Mouse (Mus musculus): ENCODE measurements around the gene Zmynd12.

Zmynd12 gene

GRCm38 (mm10) chr4:119422294-119422964, at the start of gene Zmynd12, which contains the start of gene Ppcs:
Zmynd12 (plus strand) TSS chr4:119422814.
Ppcs (minus strand) TSS chr4:119422420.
- peak; percentile 91 for DNase-seq (ENCODE audit: low spot score)

GRCm38 (mm10) chr4:119381471-119382190, 41.0 kb upstream of the Zmynd12 start:
- DNase-seq (ENCODE audit: low spot score), result no peak

DNA sequence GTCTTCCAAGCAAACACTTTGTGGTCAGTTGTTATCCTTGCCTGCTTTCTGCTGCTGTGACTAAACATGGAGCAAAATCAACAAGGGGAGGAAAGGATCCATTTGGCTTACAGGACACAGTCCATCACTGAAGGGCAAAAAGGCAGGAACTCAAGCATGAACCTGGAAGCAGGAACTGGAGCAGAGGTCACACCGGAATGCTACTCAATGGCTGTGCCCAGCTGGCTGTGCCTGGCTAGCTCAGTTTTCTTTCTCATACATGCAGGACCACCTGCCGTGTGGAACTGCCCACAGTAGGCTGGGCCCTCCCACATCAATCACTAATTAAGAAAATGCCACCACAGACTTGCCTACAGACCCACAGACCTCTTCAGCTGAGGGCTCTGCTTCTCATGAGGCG, 33.4 kb upstream of the Zmynd12 start:
- DNase-seq (ENCODE audit: low spot score), result no peak

- no peak for DNase-seq (ENCODE audit: low spot score)
Measured at GRCm38 (mm10) chr4:119390369-119390768, 32.2 kb upstream of the Zmynd12 start.

- no peak for DNase-seq (ENCODE audit: low spot score)
Measured at GRCm38 (mm10) chr4:119398751-119399150, 23.9 kb upstream of the Zmynd12 start.

DNA sequence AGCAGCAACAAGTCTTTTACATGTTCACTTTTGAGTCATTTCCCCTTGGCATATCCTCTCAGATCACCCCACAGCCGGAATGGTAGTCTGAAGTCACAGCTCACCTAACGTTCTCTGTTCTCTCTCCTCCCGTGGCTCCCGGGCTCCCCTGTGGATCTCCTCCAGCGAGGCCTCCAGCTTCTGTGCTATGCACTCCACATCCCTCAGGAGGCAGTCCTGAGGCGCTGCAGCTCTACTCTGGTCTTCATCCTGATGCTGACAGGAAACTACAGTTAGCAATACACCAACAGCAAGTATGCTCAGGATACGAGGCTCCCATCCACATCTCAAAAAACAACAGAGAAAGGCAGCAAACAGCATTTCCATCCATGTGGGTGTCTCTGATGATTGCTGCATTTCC, 21.7 kb upstream of the Zmynd12 start:
- DNase-seq (ENCODE audit: low spot score), result no peak

DNA sequence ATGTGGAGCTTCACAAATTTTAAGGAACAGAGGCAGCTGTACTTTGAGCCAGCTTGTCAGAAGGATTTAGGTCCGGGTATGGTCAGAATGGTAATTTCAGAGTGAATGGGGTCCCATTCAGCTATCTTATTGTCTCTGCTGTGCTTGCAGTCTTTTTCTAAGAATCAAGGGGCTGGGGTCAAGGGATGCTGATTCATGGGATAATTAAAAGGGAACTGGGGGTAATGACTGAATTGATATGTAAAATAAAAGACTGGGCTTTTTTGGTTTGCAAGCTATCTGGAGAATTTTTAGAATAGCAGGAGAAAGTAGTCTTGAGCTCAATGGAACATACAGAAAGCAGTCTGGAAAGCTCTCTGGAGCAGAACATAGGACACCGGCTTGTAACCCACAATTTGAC, 19.2 kb upstream of the Zmynd12 start:
- no peak for DNase-seq (ENCODE audit: low spot score)

GRCm38 (mm10) chr4:119411877-119412650, 10.6 kb upstream of the Zmynd12 start:
- DNase-seq (ENCODE audit: low spot score), result no peak

- no peak for DNase-seq (ENCODE audit: low spot score)
Measured at GRCm38 (mm10) chr4:119412791-119413190, 9.8 kb upstream of the Zmynd12 start.

GRCm38 (mm10) chr4:119415072-119415753, 7.4 kb upstream of the Zmynd12 start, which contains the start of gene Ccdc30:
Ccdc30 (minus strand) TSS chr4:119415521.
- peak; percentile 91 for DNase-seq (ENCODE audit: low spot score)

GRCm38 (mm10) chr4:119417270-119417669, 5.3 kb upstream of the Zmynd12 start:
- no peak for DNase-seq (ENCODE audit: low spot score)

- DNase-seq (ENCODE audit: low spot score), result no peak
Measured at GRCm38 (mm10) chr4:119417894-119418293, 4.7 kb upstream of the Zmynd12 start.

- DNase-seq (ENCODE audit: low spot score), result no peak
Measured at GRCm38 (mm10) chr4:119421191-119421590, 1.4 kb upstream of the Zmynd12 start.

- DNase-seq (ENCODE audit: low spot score), result no peak
Measured at GRCm38 (mm10) chr4:119421921-119422293, 707 bp upstream of the Zmynd12 start.

GRCm38 (mm10) chr4:119425077-119425476, 2.5 kb downstream of the Zmynd12 start:
- DNase-seq (ENCODE audit: low spot score), result no peak

- DNase-seq (ENCODE audit: low spot score), result no peak
Measured at GRCm38 (mm10) chr4:119425601-119426000, 3.0 kb downstream of the Zmynd12 start.

DNA sequence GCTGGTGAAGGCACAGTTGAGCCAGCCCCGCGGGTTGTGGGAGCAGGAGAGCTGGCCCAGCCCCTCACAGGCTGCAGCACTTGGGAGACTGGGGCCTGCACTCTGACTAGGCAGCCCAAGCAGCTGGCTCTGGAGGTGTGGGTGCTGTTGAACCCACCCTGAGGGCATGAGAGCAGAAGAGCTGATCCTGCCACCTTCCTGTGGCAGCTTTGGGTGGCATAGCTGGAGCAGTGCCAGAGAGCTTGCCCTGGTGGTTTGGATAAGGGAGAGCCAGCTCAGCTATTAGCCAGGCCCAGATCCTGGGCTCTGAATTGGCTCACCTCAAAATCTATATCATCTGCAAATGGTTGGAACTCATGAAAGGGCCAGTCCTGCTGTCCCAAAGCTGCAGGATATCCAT, 5.1 kb downstream of the Zmynd12 start:
- DNase-seq (ENCODE audit: low spot score), result no peak

GRCm38 (mm10) chr4:119430678-119431077, 8.1 kb downstream of the Zmynd12 start:
- peak; percentile 18 for DNase-seq (ENCODE audit: low spot score)

GRCm38 (mm10) chr4:119437936-119438335, 15.3 kb downstream of the Zmynd12 start:
- no peak for DNase-seq (ENCODE audit: low spot score)

- DNase-seq (ENCODE audit: low spot score), result no peak
Measured at GRCm38 (mm10) chr4:119441836-119442235, 19.2 kb downstream of the Zmynd12 start.

DNA sequence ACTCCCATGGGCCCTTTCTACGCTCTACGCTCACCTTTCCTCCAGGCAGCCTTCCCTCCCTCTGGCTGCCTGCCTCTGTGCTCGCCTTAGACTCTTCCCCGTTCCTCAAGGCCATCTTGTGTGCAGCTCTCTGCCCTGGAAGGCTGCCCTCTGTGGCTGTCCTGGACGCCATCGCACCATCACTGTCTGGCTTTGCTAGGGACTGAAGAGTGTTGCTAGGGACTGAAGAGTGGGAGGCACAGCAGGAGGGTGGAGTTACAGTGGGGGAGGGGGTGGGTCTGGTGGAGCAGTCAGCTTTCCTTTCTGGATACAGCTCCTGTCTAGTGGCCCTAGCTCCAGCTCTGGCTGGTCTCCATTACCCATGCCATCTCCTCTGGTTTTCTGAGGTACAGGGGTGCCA, 19.9 kb downstream of the Zmynd12 start:
- peak; percentile 37 for DNase-seq (ENCODE audit: low spot score)

DNA sequence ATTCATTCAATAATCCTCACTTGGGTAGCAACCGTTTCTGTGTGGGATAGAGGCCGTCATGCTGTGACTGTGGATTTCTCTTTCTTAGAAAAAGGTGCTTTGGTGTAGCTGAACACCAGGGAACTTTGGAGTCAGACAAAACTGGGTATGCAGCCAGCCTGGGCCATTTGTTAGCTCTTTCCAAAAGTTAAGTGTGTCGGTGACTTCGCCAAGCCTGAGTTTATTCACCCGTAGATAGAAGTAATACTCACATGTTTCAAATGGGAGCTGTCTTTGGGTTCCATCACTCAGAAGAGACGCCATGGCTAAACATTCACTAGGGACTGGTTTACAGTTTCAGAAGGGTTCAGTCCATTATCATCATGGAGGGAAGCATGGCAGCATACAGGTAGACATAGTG, 24.6 kb downstream of the Zmynd12 start:
- DNase-seq (ENCODE audit: low spot score), result no peak

Measured in ovary, adult 18-20 months (tissue).